Mouse (Mus musculus) intestine, postnatal 0 days (tissue): ENCODE data around the gene Def8. TPM values are rescaled to one million over a fixed set of nuclear protein-coding genes. Genes with fewer than 3 reads are reported as not detected.

Experiments
- ATAC-seq: fragments of 200-750 bp; cut with Nextera tagmentation; 2 replicates; pipeline ENCODE4 v1.8.0; 2017; ENCODE audit warnings: mild to moderate bottlenecking, moderate TSS enrichment, moderate library complexity
- H3K27ac ChIP-seq: fragments of 300-500 bp; sonication (generic); 2 replicates; pipeline ENCODE4 v1.5.1; 2014; ENCODE audit warnings: mild to moderate bottlenecking, low read depth, low read length, moderate library complexity
- H3K27me3 ChIP-seq: fragments of 300-500 bp; sonication (generic); replicated peaks from 2 replicates; pipeline ENCODE4 v1.6.1; 2014; ENCODE audit warnings: low read length, mixed read lengths; ENCODE audit not compliant: control insufficient read depth, insufficient read depth
- H3K36me3 ChIP-seq: fragments of 300-500 bp; sonication (generic); 2 replicates; pipeline ENCODE4 v1.6.1; 2014; ENCODE audit warnings: mild to moderate bottlenecking, moderate library complexity; ENCODE audit not compliant: control insufficient read depth, insufficient read depth
- H3K4me1 ChIP-seq: fragments of 300-500 bp; sonication (generic); replicated peaks from 2 replicates; pipeline ENCODE4 v1.6.1; 2014; ENCODE audit warnings: antibody characterized with exemption, low read length, mixed read lengths; ENCODE audit not compliant: control insufficient read depth, insufficient read depth
- H3K4me2 ChIP-seq: fragments of 300-500 bp; sonication (generic); replicated peaks from 2 replicates; pipeline ENCODE4 v1.6.1; 2014; ENCODE audit warnings: low read depth, mild to moderate bottlenecking, moderate library complexity
- H3K4me3 ChIP-seq: fragments of 300-500 bp; sonication (generic); 2 replicates; pipeline ENCODE4 v1.5.1; 2014; ENCODE audit warnings: low read depth, low read length
- H3K9ac ChIP-seq: fragments of 300-500 bp; sonication (generic); 2 replicates; pipeline ENCODE4 v1.6.1; 2014; ENCODE audit warnings: mild to moderate bottlenecking, low read depth, low read length
- H3K9me3 ChIP-seq: fragments of 300-500 bp; sonication (generic); 2 replicates; pipeline ENCODE4 v1.6.1; 2016; ENCODE audit warnings: mixed run types; ENCODE audit not compliant: control insufficient read depth
- CTCF ChIP-seq: sonication (generic); IDR thresholded peaks from 2 replicates; pipeline ENCODE4 v1.5.1; 2016; ENCODE audit warnings: low read depth, mild to moderate bottlenecking, control low read depth, antibody characterized with exemption, moderate library complexity
- whole genome bisulfite sequencing: fragments of 180-500 bp; shearing (Covaris S2); extraction: QIAGEN DNeasy Blood & Tissue Kit; methylation state at CpG from one replicate; pipeline ENCODE4 v1.1.7; 2014; 5-methylcytosine and 5-hydroxymethylcytosine counted together
- polyA plus RNA-seq: library from polyadenylated mRNA; unstranded; fragments of >200 nt; fragmentation: Nextera tagmentation; extraction: Ambion mirVana; gene quantifications from 2 replicates; pipeline ENCODE4 v1.2.1, GENCODE M21; 2015

Def8 gene
- polyA plus RNA-seq, 1 experiment from 2014 or later, result 18.4 TPM

- Histone ChIP-seq H3K4me1 (no peaks in the 10 kb centered on the region), H3K4me3 (peak overlapping the region; percentile 25), H3K36me3 (no peaks in the 10 kb centered on the region), H3K4me2 (peak overlapping the region; percentile 58), H3K9ac (no peak overlapping the region), H3K27ac (no peak overlapping the region), H3K9me3 (peaks cover under 1% of the 10 kb centered on the region; the same call in 1 of the 2 replicates), H3K27me3 (no peaks in the 10 kb centered on the region)
- 4% methylated on average over 17 of the region's 17 CpGs for WGBS
- peak; percentile 58; the same call in 1 of the 2 replicates for ATAC-seq
- TF ChIP-seq CTCF, result peak; percentile 77
Observed at GRCm38 (mm10) chr8:123422056-123422780, 1.1 kb upstream of the Def8 start.

GRCm38 (mm10) chr8:123422781-123423159 lies 557 bp upstream of the Def8 start:
- H3K27ac ChIP-seq, result no peak overlapping the region
- H3K9me3 ChIP-seq, result peaks cover 6% of the 10 kb centered on the region; the same call in 1 of the 2 replicates
- ATAC-seq, result no peak
- WGBS, result 11% methylated on average over 3 of the region's 3 CpGs
- H3K36me3 ChIP-seq, result no peaks in the 10 kb centered on the region
- TF ChIP-seq CTCF, result no peak
- H3K9ac ChIP-seq, result no peak overlapping the region
- H3K27me3 ChIP-seq, result no peaks in the 10 kb centered on the region
- H3K4me2 ChIP-seq, result peak overlapping the region; percentile 58
- H3K4me1 ChIP-seq, result no peaks in the 10 kb centered on the region
- no peak overlapping the region for H3K4me3 ChIP-seq

GRCm38 (mm10) chr8:123426511-123427509 lies 3.5 kb downstream of the Def8 start:
- 97% methylated on average over 27 of the region's 27 CpGs for whole genome bisulfite sequencing
- Histone ChIP-seq H3K36me3 (no peaks in the 10 kb centered on the region), H3K4me1 (no peaks in the 10 kb centered on the region), H3K27me3 (no peaks in the 10 kb centered on the region), H3K9me3 (peaks cover 24% of the 10 kb centered on the region; the same call in 1 of the 2 replicates), H3K4me2 (no peak overlapping the region), H3K9ac (no peak overlapping the region), H3K4me3 (no peak overlapping the region), H3K27ac (no peak overlapping the region)
- no peak for ATAC-seq
- TF ChIP-seq CTCF, result no peak

- no peak for ATAC-seq
- Histone ChIP-seq H3K4me2 (no peak overlapping the region), H3K27me3 (no peaks in the 10 kb centered on the region), H3K27ac (no peak overlapping the region), H3K4me1 (no peaks in the 10 kb centered on the region), H3K4me3 (no peak overlapping the region), H3K9me3 (peaks cover 27% of the 10 kb centered on the region; the same call in 1 of the 2 replicates), H3K36me3 (no peaks in the 10 kb centered on the region), H3K9ac (no peak overlapping the region)
- 97% methylated on average over 24 of the region's 24 CpGs for WGBS
- no peak for TF ChIP-seq CTCF
Observed at GRCm38 (mm10) chr8:123427639-123428275, 4.4 kb downstream of the Def8 start.

- peaks cover 30% of the 10 kb centered on the region; the same call in 1 of the 2 replicates for H3K9me3 ChIP-seq
- H3K4me3 ChIP-seq, result no peak overlapping the region
- no peak overlapping the region for H3K4me2 ChIP-seq
- H3K4me1 ChIP-seq, result no peaks in the 10 kb centered on the region
- no peak for TF ChIP-seq CTCF
- 98% methylated on average over 29 of the region's 29 CpGs for WGBS
- H3K27me3 ChIP-seq, result no peaks in the 10 kb centered on the region
- H3K36me3 ChIP-seq, result no peaks in the 10 kb centered on the region
- H3K27ac ChIP-seq, result no peak overlapping the region
- no peak overlapping the region for H3K9ac ChIP-seq
- ATAC-seq, result no peak
Observed at GRCm38 (mm10) chr8:123428343-123428893, 5.1 kb downstream of the Def8 start.
